Comparison of ENCODE assay signal across 16 mouse cellular contexts in genomic region chr1:188830527-188831407, GRCm38 (mm10).
A peak's percentile ranks its signal among the peaks of the same experiment; 100 is the strongest.
DNase-seq lines count a peak whose midpoint lies in the region; ATAC-seq lines count a peak whose summit lies in the region.
"Had no signal": no experiment of that assay in that cellular context is flagged by ENCODE, and none has a peak within 500 bp of the region (broad histone marks: within the 10 kb centered on the region; RNA-seq: fewer than 3 reads in every experiment).

No protein-coding gene starts in this region.

- H3K9ac ChIP-seq in liver, embryonic 12.5 days, result no peak overlapping the region
- H3K9ac ChIP-seq: heart, embryonic 15.5 days; hindbrain, embryonic 12.5 days; midbrain, embryonic 13.5 days had no signal

- no peak overlapping the region for H3K4me3 ChIP-seq in liver, embryonic 12.5 days
- H3K4me3 ChIP-seq: heart, embryonic 15.5 days; hindbrain, embryonic 12.5 days; layer of hippocampus, adult 2 months; midbrain, embryonic 13.5 days had no signal

- peak; percentile 3 to 4 for DNase-seq in urinary bladder, postnatal 36 days (ENCODE audit: low spot score in 2 of 2)
- no peak for DNase-seq in urinary bladder, postnatal 4 days (ENCODE audit: low spot score in 2 of 2)
- peak; percentile 39 for DNase-seq in forelimb bud, embryonic 11.5 days (ENCODE audit: low read depth, low spot score)
- DNase-seq in kidney, adult 11 months, result no peak
- no peak for DNase-seq in lung, postnatal 4 days
- DNase-seq in right cerebral cortex, postnatal 4 days, result no peak
- DNase-seq: cerebellum, adult 11 months; kidney, adult 9 months; lung, postnatal 14 days; thymus, postnatal 36 days had no signal

- H3K27ac ChIP-seq in liver, embryonic 12.5 days, result peak overlapping the region; percentile 74
- H3K27ac ChIP-seq: heart, embryonic 15.5 days; hindbrain, embryonic 12.5 days; layer of hippocampus, adult 2 months; midbrain, embryonic 13.5 days had no signal

- 30% methylated on average over 11 of the region's 11 CpGs for WGBS in liver, embryonic 12.5 days (ENCODE audit: insufficient replicate concordance)

- peak; percentile 91 for ATAC-seq in liver, embryonic 12.5 days
- ATAC-seq: midbrain, embryonic 13.5 days had no signal

- 0 out of 2 replicates have a peak overlapping the region, but pooled peaks have one; percentile 8 for H3K4me2 ChIP-seq in liver, embryonic 12.5 days
- H3K4me2 ChIP-seq: heart, embryonic 15.5 days; hindbrain, embryonic 12.5 days; midbrain, embryonic 13.5 days had no signal

- H3K9me3 ChIP-seq in liver, embryonic 12.5 days (replicated peaks), result no peaks in the 10 kb centered on the region
- H3K9me3 ChIP-seq: heart, embryonic 15.5 days; hindbrain, embryonic 12.5 days; midbrain, embryonic 13.5 days had no signal

- no peaks in the 10 kb centered on the region for H3K27me3 ChIP-seq in liver, embryonic 12.5 days (replicated peaks)
- H3K27me3 ChIP-seq: heart, embryonic 15.5 days; hindbrain, embryonic 12.5 days had no signal

- no peaks in the 10 kb centered on the region for H3K36me3 ChIP-seq in liver, embryonic 12.5 days
- H3K36me3 ChIP-seq: G1E; heart, embryonic 15.5 days; hindbrain, embryonic 12.5 days; midbrain, embryonic 13.5 days had no signal

- H3K4me1 ChIP-seq in liver, embryonic 12.5 days, result peaks cover 22% of the 10 kb centered on the region

Comparison
In these comparisons a context has a peak if more than half of its experiments do, and no peak if none do; other contexts are left out.
1. DNase-seq: peak in urinary bladder, postnatal 36 days (2 of 2) and forelimb bud, embryonic 11.5 days (single experiment); none in urinary bladder, postnatal 4 days (0 of 2), kidney, adult 11 months (single experiment), lung, postnatal 4 days (0 of 2) and right cerebral cortex, postnatal 4 days (single experiment).